Mouse (Mus musculus) heart, embryonic 16.5 days (tissue): ENCODE data around the gene Tmem185b. TPM values are rescaled to one million over a fixed set of nuclear protein-coding genes. Genes with fewer than 3 reads are reported as not detected.
A peak's percentile ranks its signal among the peaks of the same experiment; 100 is the strongest.

ENCODE experiments used
- ATAC-seq: fragments of 200-750 bp; cut with Nextera tagmentation; replicated peaks from 2 replicates; pipeline ENCODE4 v1.8.0; 2017; ENCODE audit warnings: moderate number of reproducible peaks; ENCODE audit not compliant: insufficient read depth, low FRiP score; ENCODE audit errors: extremely low read depth
- H3K27ac ChIP-seq: fragments of 300-500 bp; sonication (generic); 2 replicates; pipeline ENCODE4 v1.5.1; 2014; ENCODE audit warnings: mild to moderate bottlenecking, low read length, control low read depth, moderate library complexity
- H3K27me3 ChIP-seq: fragments of 300-500 bp; sonication (generic); 2 replicates; pipeline ENCODE4 v1.6.1; 2014; ENCODE audit warnings: low read length, mixed read lengths; ENCODE audit not compliant: control insufficient read depth, insufficient read depth
- H3K36me3 ChIP-seq: fragments of 300-500 bp; sonication (generic); 2 replicates; pipeline ENCODE4 v1.6.1; 2014; ENCODE audit not compliant: control insufficient read depth, insufficient read depth
- H3K4me1 ChIP-seq: fragments of 300-500 bp; sonication (generic); 2 replicates; pipeline ENCODE4 v1.6.1; 2014; ENCODE audit warnings: low read length, mixed read lengths; ENCODE audit not compliant: control insufficient read depth, insufficient read depth
- H3K4me2 ChIP-seq: fragments of 300-500 bp; sonication (generic); 2 replicates; pipeline ENCODE4 v1.6.1; 2014; ENCODE audit warnings: low read depth, mild to moderate bottlenecking, control low read depth, low read length
- H3K4me3 ChIP-seq: fragments of 300-500 bp; sonication (generic); 2 replicates; pipeline ENCODE4 v1.5.1; 2014; ENCODE audit warnings: mild to moderate bottlenecking, control low read depth, low read length
- H3K9ac ChIP-seq: fragments of 300-500 bp; sonication (generic); 2 replicates; pipeline ENCODE4 v1.6.1; 2014; ENCODE audit warnings: low read length, control low read depth
- H3K9me3 ChIP-seq: fragments of 300-500 bp; sonication (generic); replicated peaks from 2 replicates; pipeline ENCODE4 v1.6.1; 2016; ENCODE audit warnings: low read length; ENCODE audit not compliant: control insufficient read depth
- WGBS: fragments of 180-500 bp; shearing (Covaris S2); extraction: QIAGEN DNeasy Blood & Tissue Kit; methylation state at CpG from one replicate; pipeline ENCODE4 v1.1.7; 2014; 5-methylcytosine and 5-hydroxymethylcytosine counted together
- polyA plus RNA-seq: library from polyadenylated mRNA; unstranded; fragments of >200 nt; fragmentation: Nextera tagmentation; extraction: Ambion mirVana; gene quantifications from 2 replicates; pipeline ENCODE4 v1.2.1, GENCODE M21; 2015

Gene Tmem185b
- polyA plus RNA-seq, 1 experiment from 2014 or later, result 24.7 TPM

DNA sequence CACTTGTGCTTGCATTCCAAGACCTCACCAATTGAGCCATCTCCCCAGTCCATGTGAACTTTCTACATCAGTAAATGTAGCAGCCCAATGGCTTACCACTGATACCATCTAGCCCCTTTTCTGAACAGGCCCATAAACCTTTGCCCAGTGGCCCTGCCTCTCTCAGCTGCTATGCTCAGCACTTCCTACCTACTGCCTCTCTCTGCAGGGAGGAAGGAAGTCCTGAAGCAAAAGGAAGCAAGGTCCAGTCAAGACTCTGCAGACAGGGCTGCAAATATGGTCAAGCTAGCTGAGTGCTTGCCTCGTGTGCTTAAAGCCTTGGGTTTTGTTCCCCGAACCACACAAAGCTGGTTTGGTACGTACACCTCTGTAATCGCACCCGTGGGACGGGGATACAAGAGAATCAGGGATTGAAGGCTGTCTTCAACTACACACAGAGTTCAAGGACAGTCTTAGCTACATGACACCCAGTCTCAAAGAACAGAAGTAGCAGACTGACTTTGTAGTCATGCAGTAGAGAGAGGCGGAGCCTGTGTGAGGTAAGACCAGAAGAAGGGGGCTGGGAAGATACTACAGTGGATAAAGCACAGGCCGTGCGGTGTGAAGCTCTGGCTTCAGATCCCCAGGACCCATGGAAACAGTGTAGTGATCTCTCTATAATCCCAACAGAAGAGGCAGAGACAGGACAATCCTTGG, 27.3 kb upstream of the Tmem185b start:
- H3K9ac ChIP-seq, result no peak overlapping the region

DNA sequence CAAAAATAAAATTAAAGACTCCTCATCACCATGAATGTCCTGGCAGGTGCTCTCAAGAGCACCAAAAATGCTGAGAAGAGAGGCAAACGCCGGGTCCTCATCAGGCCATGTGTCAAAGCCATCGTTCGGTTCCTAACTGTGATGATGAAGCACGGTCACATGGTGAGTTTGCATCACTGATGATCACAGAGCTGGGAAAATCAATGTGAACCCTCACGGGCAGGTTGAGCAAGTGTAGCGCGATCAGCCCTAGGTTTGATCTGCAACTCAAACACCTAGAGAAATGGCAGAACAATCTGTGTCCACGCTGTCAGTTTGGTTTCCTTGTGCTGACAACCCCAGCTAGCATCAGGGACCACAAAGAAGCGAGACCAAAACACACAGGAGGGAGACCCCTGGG, 26.5 kb upstream of the Tmem185b start:
- Histone ChIP-seq H3K36me3 (peaks cover 8% of the 10 kb centered on the region), H3K4me2 (no peak overlapping the region), H3K27ac (no peak overlapping the region), H3K27me3 (no peaks in the 10 kb centered on the region), H3K9me3 (0 out of 2 replicates have a peak, but pooled peaks cover 3% of the 10 kb centered on the region), H3K9ac (no peak overlapping the region), H3K4me1 (peaks cover 47% of the 10 kb centered on the region), H3K4me3 (no peak overlapping the region)
- no peak for ATAC-seq
- 91% methylated on average over 10 of the region's 10 CpGs for WGBS

More for the DNA sequence above, 27.3 kb upstream of the Tmem185b start:
- no peaks in the 10 kb centered on the region for H3K27me3 ChIP-seq
- H3K4me3 ChIP-seq, result no peak overlapping the region
- 77% methylated on average over 9 of the region's 9 CpGs for WGBS
- no peak overlapping the region for H3K4me2 ChIP-seq
- no peak for ATAC-seq
- H3K9me3 ChIP-seq, result 0 out of 2 replicates have a peak, but pooled peaks cover 3% of the 10 kb centered on the region
- H3K36me3 ChIP-seq, result peaks cover 8% of the 10 kb centered on the region
- H3K27ac ChIP-seq, result peak overlapping the region; percentile 2; the same call in 1 of the 2 replicates
- peaks cover 50% of the 10 kb centered on the region for H3K4me1 ChIP-seq

DNA sequence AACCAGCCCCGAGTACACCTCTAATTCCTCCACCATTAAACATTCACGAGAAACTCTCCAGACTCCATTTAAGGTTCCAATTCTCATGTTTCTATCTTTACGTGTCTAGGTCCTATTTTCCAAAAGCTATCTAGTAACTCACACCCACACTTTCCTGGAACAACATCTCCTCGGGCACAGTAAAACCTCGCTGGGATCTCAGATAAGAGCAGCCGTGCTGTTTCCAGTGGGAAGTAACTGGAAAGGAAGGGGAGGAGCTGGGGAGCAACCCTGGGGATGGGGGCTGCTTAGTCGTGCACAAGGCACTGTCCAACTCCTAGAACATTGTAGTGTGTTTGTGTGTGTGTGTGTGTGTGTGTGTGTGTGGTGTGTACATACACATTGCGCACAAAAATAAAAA, 24.1 kb upstream of the Tmem185b start:
- no peak for ATAC-seq
- Histone ChIP-seq H3K27ac (peak overlapping the region; percentile 75), H3K36me3 (peaks cover 8% of the 10 kb centered on the region), H3K9me3 (0 out of 2 replicates have a peak, but pooled peaks cover 3% of the 10 kb centered on the region), H3K9ac (no peak overlapping the region), H3K27me3 (no peaks in the 10 kb centered on the region), H3K4me1 (peaks cover 39% of the 10 kb centered on the region), H3K4me2 (peak overlapping the region; percentile 77; the same call in 1 of the 2 replicates), H3K4me3 (no peak overlapping the region)
- 38% methylated on average over 8 of the region's 8 CpGs for WGBS

DNA sequence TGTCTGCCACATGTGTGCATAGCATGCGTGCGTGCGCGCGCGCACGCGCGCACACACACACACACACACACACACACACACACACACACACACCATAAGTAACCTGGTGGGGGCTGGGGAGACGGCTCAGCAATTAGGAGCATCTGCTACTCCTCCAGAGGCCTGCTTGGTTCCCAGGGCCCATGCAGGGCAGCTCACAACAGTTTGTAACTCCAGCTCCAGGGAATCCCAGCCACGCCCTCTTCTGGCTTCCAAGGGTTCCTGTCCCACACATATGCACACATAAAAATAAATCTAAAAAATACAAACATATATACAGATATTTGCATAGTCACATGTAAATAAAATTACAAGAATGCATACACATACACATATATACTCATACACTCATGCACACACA, 23.2 kb upstream of the Tmem185b start:
- H3K9me3 ChIP-seq, result 0 out of 2 replicates have a peak, but pooled peaks cover 3% of the 10 kb centered on the region
- H3K4me2 ChIP-seq, result peak overlapping the region; percentile 77
- H3K9ac ChIP-seq, result peak overlapping the region; percentile 92
- H3K4me3 ChIP-seq, result peak overlapping the region; percentile 85
- H3K27ac ChIP-seq, result peak overlapping the region; percentile 93
- peaks cover 8% of the 10 kb centered on the region for H3K36me3 ChIP-seq
- H3K4me1 ChIP-seq, result peaks cover 31% of the 10 kb centered on the region
- no peak for ATAC-seq
- no peaks in the 10 kb centered on the region for H3K27me3 ChIP-seq
- WGBS, result 90% methylated on average over 11 of the region's 11 CpGs

DNA sequence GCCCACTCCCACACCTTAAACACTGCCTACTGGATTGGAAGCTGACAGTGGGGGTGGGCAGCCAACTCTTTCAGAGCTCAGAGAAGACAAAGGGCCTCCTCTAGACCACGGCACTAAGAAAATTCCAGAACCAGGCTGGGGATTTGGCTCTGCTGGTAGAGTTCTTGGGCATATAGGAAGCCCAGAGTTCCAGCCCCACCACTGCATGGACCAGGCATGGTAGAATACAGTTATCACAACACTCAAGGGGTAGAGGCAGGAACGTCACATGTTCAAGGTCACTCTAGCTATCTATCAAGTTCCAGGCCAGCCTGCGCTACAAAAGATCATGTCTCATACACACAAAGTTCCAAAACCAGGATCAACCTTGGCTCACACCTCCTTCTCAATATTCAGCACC, 22.8 kb upstream of the Tmem185b start:
- Histone ChIP-seq H3K36me3 (peaks cover 8% of the 10 kb centered on the region), H3K4me1 (peaks cover 30% of the 10 kb centered on the region), H3K27me3 (no peaks in the 10 kb centered on the region), H3K27ac (peak overlapping the region; percentile 93), H3K9ac (peak overlapping the region; percentile 92), H3K4me2 (peak overlapping the region; percentile 77), H3K4me3 (peak overlapping the region; percentile 85), H3K9me3 (0 out of 2 replicates have a peak, but pooled peaks cover 3% of the 10 kb centered on the region)
- WGBS, result 27% methylated on average over 3 of the region's 3 CpGs
- ATAC-seq, result no peak

DNA sequence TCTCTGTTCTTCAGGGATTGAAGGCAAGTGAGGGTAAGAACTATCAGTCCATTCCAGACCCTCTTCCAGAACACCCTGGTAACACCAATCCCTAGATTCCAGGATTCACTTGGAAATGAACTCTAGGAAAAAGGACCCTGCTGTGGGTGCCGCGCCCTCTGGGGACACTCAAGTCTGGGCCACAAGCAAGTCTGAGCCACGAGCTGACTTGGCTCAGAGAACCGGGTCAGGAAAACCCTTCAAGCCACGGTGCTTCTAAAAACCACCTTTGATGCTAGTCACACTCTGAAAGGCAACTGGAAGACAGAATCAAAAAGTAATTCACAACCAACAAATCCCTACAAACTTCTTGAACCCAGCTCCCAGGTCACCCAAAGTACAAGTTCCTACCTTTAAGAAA, 22.2 kb upstream of the Tmem185b start:
- peak overlapping the region; percentile 77 for H3K4me2 ChIP-seq
- peak overlapping the region; percentile 85 for H3K4me3 ChIP-seq
- H3K9me3 ChIP-seq, result 0 out of 2 replicates have a peak, but pooled peaks cover 3% of the 10 kb centered on the region
- H3K27ac ChIP-seq, result peak overlapping the region; percentile 93
- H3K4me1 ChIP-seq, result peaks cover 31% of the 10 kb centered on the region
- H3K9ac ChIP-seq, result peak overlapping the region; percentile 92
- H3K27me3 ChIP-seq, result no peaks in the 10 kb centered on the region
- peaks cover 8% of the 10 kb centered on the region for H3K36me3 ChIP-seq
- 7% methylated on average over 5 of the region's 5 CpGs for WGBS
- no peak for ATAC-seq

DNA sequence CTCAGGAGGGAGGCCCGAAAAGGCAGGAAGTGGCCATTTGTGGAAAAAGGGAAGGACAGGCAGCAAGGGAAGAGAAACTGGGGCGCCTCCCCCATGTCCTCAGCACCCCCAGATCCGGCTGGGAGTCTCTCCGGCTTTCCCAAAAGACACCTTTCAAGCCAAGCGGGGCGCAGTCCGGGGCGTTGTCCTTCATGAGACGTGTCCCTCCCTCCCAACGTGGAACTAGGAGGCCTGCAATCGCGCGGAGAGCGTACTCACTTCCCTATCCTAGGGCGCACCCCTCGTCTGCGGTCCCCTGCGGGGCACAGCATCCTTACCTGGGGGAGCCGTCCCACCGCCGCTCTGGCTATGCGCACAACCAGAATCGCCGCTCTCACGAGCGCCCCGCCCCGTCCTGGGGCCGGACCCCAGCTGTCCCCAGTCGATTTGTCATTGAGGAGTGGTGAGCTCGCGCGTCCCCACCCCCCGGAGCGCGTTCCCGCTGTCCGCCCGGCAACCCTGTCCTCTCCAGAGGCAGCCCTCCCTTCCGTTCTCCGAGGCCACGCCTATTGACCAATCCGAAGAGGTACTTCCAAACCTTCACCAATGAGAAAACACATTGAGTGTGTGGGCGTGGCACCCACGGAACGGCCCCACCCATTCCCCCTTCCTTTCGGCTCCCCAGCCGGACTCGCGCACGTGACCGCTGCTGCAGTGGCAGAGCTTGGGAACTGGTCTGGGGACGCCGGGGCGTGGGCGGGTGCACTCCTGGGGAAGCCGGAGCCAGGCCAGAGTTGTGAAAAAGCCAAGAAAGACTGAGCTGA, 21.5 kb upstream of the Tmem185b start, which contains the start of gene Ralb:
Ralb (minus strand) TSS at position 535 of the 803 bp plus-strand sequence.
- peak within 1 kb of the TSS; percentile 85 for H3K4me3 ChIP-seq
- peaks cover 31% of the 10 kb centered on the region for H3K4me1 ChIP-seq
- 0 out of 2 replicates have a peak, but pooled peaks cover 3% of the 10 kb centered on the region for H3K9me3 ChIP-seq
- WGBS, result under 1% methylated on average over 57 of the region's 57 CpGs
- H3K9ac ChIP-seq, result peak within 1 kb of the TSS; percentile 92
- peak within 1 kb of the TSS; percentile 77 for H3K4me2 ChIP-seq
- peaks cover 8% of the 10 kb centered on the region for H3K36me3 ChIP-seq
- H3K27me3 ChIP-seq, result no peaks in the 10 kb centered on the region
- ATAC-seq, result peak; percentile 97
- H3K27ac ChIP-seq, result peak within 1 kb of the TSS; percentile 93

DNA sequence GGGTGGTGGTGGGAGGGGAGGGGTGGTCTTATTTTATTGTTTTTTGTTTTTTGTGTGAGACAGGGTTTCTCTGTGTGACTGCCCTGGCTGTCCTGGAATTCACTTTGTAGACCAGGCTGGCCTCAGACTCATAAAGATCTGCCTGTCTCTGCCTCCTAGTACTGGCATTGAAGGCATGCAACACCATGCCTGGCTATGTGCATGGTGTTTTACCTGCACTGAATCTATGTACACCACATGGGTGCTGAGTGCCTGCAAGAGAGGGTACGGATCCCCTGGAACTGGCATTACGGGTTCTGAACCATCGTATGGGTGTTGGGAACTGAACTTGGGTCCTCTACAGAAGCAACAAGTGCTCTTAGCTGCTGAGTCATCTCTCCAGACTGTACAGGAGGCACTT, 20.0 kb upstream of the Tmem185b start:
- Histone ChIP-seq H3K4me1 (peaks cover 30% of the 10 kb centered on the region), H3K9ac (no peak overlapping the region), H3K9me3 (no peaks in the 10 kb centered on the region), H3K27me3 (no peaks in the 10 kb centered on the region), H3K27ac (no peak overlapping the region), H3K36me3 (peaks cover under 1% of the 10 kb centered on the region; the same call in 1 of the 2 replicates), H3K4me3 (no peak overlapping the region), H3K4me2 (no peak overlapping the region)
- WGBS, result 93% methylated on average over 3 of the region's 3 CpGs
- ATAC-seq, result no peak
